Mouse (Mus musculus): ENCODE results near the gene Hipk4.

DNA sequence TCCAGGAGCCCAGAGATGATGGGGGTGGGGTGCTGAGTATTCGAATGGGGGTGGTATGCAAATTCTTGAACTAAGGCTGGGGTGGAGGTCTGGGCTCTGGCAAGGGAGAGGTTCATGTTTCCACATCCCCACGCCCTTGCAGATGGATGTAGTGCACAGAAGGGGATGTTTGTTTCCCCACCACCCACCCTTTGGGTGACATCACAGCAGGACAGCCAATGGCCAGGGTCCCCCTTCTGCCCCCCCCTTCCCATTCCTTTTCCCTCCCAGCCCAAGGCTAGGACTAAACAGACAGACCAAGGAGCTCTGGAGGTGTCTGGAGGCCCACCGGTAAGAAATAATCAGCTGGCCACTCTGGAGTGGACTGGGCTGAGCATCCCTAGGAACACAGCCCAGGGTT, 24.0 kb upstream of the Hipk4 start, which contains the start of gene Prx:
- TF ChIP-seq POLR2A (IDR thresholded peaks at IDR 0.05; ENCODE audit: borderline replicate concordance, insufficient read depth, low read length) (no peak), CTCF (IDR thresholded peaks at IDR 0.05; ENCODE audit: borderline replicate concordance, insufficient read depth, low read depth, low read length) (no peak)
